Mouse (Mus musculus) neural tube, embryonic 14.5 days (tissue): Measurements from ENCODE around the gene Rad51d. TPM values are rescaled to one million over a fixed set of nuclear protein-coding genes. Genes with fewer than 3 reads are reported as not detected.

Experiments used
- ATAC-seq: fragments of 200-750 bp; cut with Nextera tagmentation; 2 replicates; pipeline ENCODE4 v1.8.0; 2017; ENCODE audit warnings: low read depth, mild to moderate bottlenecking, moderate TSS enrichment, moderate library complexity
- H3K27ac ChIP-seq: fragments of 300-500 bp; sonication (generic); 2 replicates; pipeline ENCODE4 v1.5.1; 2014; ENCODE audit warnings: low read depth, mild to moderate bottlenecking, control low read depth, low read length, moderate library complexity, mixed read lengths
- H3K27me3 ChIP-seq: fragments of 300-500 bp; sonication (generic); 2 replicates; pipeline ENCODE4 v1.6.1; 2014; ENCODE audit warnings: low read length; ENCODE audit not compliant: control insufficient read depth, insufficient read depth
- H3K36me3 ChIP-seq: fragments of 300-500 bp; sonication (generic); 2 replicates; pipeline ENCODE4 v1.6.1; 2014; ENCODE audit warnings: low read length, mixed read lengths; ENCODE audit not compliant: control insufficient read depth, insufficient read depth
- H3K4me1 ChIP-seq: fragments of 300-500 bp; sonication (generic); 2 replicates; pipeline ENCODE4 v1.6.1; 2014; ENCODE audit warnings: low read length; ENCODE audit not compliant: control insufficient read depth, insufficient read depth
- H3K4me2 ChIP-seq: fragments of 300-500 bp; sonication (generic); 2 replicates; pipeline ENCODE4 v1.6.1; 2014; ENCODE audit warnings: mild to moderate bottlenecking, low read depth, low read length, control low read depth
- H3K4me3 ChIP-seq: fragments of 300-500 bp; sonication (generic); 2 replicates; pipeline ENCODE4 v1.5.1; 2014; ENCODE audit warnings: low read depth, low read length, control low read depth, mixed read lengths
- H3K9ac ChIP-seq: fragments of 300-500 bp; sonication (generic); replicated peaks from 2 replicates; pipeline ENCODE4 v1.6.1; 2014; ENCODE audit warnings: low read depth, mild to moderate bottlenecking, control low read depth, low read length, mixed read lengths
- H3K9me3 ChIP-seq: fragments of 300-500 bp; sonication (generic); 2 replicates; pipeline ENCODE4 v1.6.1; 2016; ENCODE audit warnings: low read length; ENCODE audit not compliant: control insufficient read depth
- WGBS: fragments of 180-500 bp; shearing (Covaris S2); extraction: QIAGEN DNeasy Blood & Tissue Kit; methylation state at CpG from one replicate; pipeline ENCODE4 v1.1.7; 2014; 5-methylcytosine and 5-hydroxymethylcytosine counted together
- polyA plus RNA-seq: library from polyadenylated mRNA; unstranded; fragments of >200 nt; fragmentation: Nextera tagmentation; extraction: Ambion mirVana; gene quantifications from 2 replicates; pipeline ENCODE4 v1.2.1, GENCODE M21; 2014

Rad51d gene
- polyA plus RNA-seq, 1 experiment from 2014 or later, result 14.4 TPM

GRCm38 (mm10) chr11:82921691-82922090 lies 31.3 kb upstream of the Rad51d start:
- Histone ChIP-seq H3K9ac (no peak overlapping the region), H3K4me2 (no peak overlapping the region), H3K4me3 (no peak overlapping the region), H3K9me3 (no peaks in the 10 kb centered on the region), H3K27ac (no peak overlapping the region), H3K36me3 (no peaks in the 10 kb centered on the region), H3K27me3 (no peaks in the 10 kb centered on the region), H3K4me1 (no peaks in the 10 kb centered on the region)
- no peak for ATAC-seq
- WGBS, result 75% methylated on average over 4 of the region's 4 CpGs

DNA sequence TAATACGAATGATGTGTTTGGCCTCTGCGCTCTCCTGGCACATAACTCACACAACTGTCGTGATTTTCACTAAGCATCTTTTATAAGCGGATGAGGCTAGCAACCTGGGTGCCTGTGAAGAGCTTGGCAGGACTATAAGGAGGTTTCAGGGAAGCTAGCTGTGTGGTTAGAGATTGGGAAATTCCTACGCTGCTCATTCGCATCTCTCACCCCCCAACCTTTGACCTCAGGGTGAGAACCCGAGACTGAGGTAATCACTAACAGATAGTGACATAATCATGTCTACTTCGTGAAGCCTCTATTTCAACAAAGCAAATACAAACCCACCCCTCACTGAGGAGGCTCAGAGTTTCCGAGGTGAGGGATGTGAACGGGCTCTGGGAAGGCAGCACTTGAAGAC lies 30.4 kb upstream of the Rad51d start:
- H3K9me3 ChIP-seq, result no peaks in the 10 kb centered on the region
- H3K27ac ChIP-seq, result no peak overlapping the region
- H3K27me3 ChIP-seq, result no peaks in the 10 kb centered on the region
- no peaks in the 10 kb centered on the region for H3K4me1 ChIP-seq
- no peaks in the 10 kb centered on the region for H3K36me3 ChIP-seq
- no peak overlapping the region for H3K4me2 ChIP-seq
- no peak overlapping the region for H3K4me3 ChIP-seq
- 71% methylated on average over 10 of the region's 10 CpGs for whole genome bisulfite sequencing
- H3K9ac ChIP-seq, result no peak overlapping the region
- no peak for ATAC-seq

DNA sequence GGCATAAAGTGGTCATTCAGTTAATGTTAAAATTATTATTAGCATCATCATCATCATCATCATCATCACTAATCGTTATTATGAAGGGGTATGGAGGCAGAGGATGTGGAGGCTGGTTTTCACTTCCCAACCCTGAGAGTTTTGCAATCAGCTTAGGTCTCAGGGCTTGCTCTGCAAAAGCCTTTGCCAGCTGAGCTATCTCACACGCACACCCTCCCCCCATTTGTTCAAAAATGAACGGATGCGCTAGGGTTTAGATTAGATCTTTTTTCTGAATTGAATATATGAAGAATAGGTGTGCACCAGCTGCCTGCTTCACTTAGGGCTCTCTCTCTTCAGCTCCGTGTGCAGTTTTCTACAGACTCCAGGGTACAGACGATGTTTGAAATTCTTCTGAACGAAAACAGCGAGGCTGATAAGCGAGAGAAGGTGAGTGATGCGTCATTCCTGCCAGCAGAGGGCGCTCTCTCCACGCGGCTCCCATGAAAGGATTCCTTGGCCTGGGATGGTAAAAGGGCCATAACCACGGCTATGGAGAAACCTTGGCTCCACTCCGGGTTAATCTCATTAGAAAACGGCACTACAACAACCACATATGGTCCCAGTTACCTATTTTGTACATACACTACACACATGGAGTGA lies 24.4 kb upstream of the Rad51d start:
- peak; percentile 63; the same call in 1 of the 2 replicates for ATAC-seq
- 9% methylated on average over 16 of the region's 16 CpGs for WGBS
- Histone ChIP-seq H3K27me3 (no peaks in the 10 kb centered on the region), H3K4me1 (no peaks in the 10 kb centered on the region), H3K4me3 (no peak overlapping the region), H3K36me3 (no peaks in the 10 kb centered on the region), H3K4me2 (peak overlapping the region; percentile 35), H3K27ac (no peak overlapping the region), H3K9me3 (no peaks in the 10 kb centered on the region), H3K9ac (no peak overlapping the region)

GRCm38 (mm10) chr11:82910679-82911389 lies 20.4 kb upstream of the Rad51d start:
- no peak overlapping the region for H3K9ac ChIP-seq
- H3K4me3 ChIP-seq, result no peak overlapping the region
- no peak overlapping the region for H3K4me2 ChIP-seq
- H3K36me3 ChIP-seq, result no peaks in the 10 kb centered on the region
- H3K27ac ChIP-seq, result no peak overlapping the region
- H3K4me1 ChIP-seq, result peaks cover 5% of the 10 kb centered on the region; the same call in 1 of the 2 replicates
- H3K9me3 ChIP-seq, result no peaks in the 10 kb centered on the region
- WGBS, result 87% methylated on average over 11 of the region's 11 CpGs
- H3K27me3 ChIP-seq, result no peaks in the 10 kb centered on the region
- no peak for ATAC-seq

DNA sequence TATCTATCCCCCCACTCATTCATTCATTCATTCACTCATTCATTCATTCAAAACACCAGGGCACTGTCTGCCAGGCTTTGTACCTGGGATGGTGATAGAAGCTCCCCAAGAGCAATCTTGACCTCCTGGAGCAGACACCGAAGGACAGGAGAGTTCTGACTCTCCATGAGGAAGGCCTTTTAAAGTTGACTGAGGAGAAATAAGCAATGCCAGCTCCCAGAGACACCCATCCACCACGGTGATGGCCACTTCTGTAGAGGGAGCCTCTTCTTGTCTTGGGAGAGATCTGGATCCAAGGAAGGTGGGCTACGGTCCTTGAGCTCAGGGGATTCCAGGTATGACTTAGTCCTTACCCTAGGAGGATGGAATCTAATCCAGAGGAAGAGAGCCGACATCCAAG lies 19.8 kb upstream of the Rad51d start, which contains the start of gene Unc45b:
Gene Unc45b, plus strand, starts transcription at position 301 of the 400 bp plus-strand sequence.
- H3K4me2 ChIP-seq, result no peak within 1 kb of the TSS
- no peak within 1 kb of the TSS for H3K4me3 ChIP-seq
- no peak within 1 kb of the TSS for H3K27ac ChIP-seq
- H3K4me1 ChIP-seq, result peaks cover 5% of the 10 kb centered on the region; the same call in 1 of the 2 replicates
- WGBS, result 91% methylated on average over 4 of the region's 4 CpGs
- no peaks in the 10 kb centered on the region for H3K27me3 ChIP-seq
- no peak within 1 kb of the TSS for H3K9ac ChIP-seq
- no peaks in the 10 kb centered on the region for H3K9me3 ChIP-seq
- H3K36me3 ChIP-seq, result 0 out of 2 replicates have a peak, but pooled peaks cover 4% of the 10 kb centered on the region
- ATAC-seq, result no peak

- no peak overlapping the region for H3K9ac ChIP-seq
- peak overlapping the region; percentile 65; the same call in 1 of the 2 replicates for H3K4me2 ChIP-seq
- ATAC-seq, result no peak
- peaks cover 5% of the 10 kb centered on the region; the same call in 1 of the 2 replicates for H3K4me1 ChIP-seq
- WGBS, result 59% methylated on average over 10 of the region's 10 CpGs
- no peak overlapping the region for H3K27ac ChIP-seq
- peaks cover 16% of the 10 kb centered on the region for H3K36me3 ChIP-seq
- H3K9me3 ChIP-seq, result no peaks in the 10 kb centered on the region
- no peaks in the 10 kb centered on the region for H3K27me3 ChIP-seq
- H3K4me3 ChIP-seq, result no peak overlapping the region; the same call in 1 of the 2 replicates
Observed at GRCm38 (mm10) chr11:82908608-82908989, 18.2 kb upstream of the Rad51d start.

- Histone ChIP-seq H3K27ac (0 out of 2 replicates have a peak within 1 kb of the TSS, but pooled peaks have one; percentile 28), H3K9me3 (no peaks in the 10 kb centered on the region), H3K4me1 (peaks cover 5% of the 10 kb centered on the region; the same call in 1 of the 2 replicates), H3K9ac (peak within 1 kb of the TSS; percentile 74), H3K4me2 (peak within 1 kb of the TSS; percentile 65), H3K27me3 (no peaks in the 10 kb centered on the region), H3K36me3 (peaks cover 21% of the 10 kb centered on the region), H3K4me3 (peak within 1 kb of the TSS; percentile 74)
- WGBS, result 2% methylated on average over 67 of the region's 73 CpGs
- peak; percentile 89 for ATAC-seq
Observed at GRCm38 (mm10) chr11:82907651-82908607, 17.5 kb upstream of the Rad51d start, which contains the start of gene Nle1. Gene Nle1, minus strand, starts transcription at chr11:82908411.

DNA sequence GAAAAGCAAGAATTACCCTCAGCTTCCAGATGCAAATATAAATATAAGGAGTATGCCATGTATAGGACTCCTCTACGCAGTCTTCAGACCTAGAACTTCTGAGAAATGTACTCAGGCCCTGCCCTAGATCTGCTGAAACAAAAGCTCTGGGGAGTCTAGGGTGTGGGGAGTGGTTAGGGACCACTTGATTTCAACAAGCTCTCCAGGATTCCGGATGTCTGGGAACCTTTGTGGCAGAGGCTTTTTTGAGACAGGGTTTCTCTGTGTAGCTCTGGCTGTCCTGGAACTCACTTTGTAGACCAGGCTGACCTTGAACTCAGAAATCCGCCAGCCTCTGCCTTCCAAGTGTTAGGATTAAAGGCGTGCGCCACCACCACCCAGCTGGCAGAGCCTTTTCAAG lies 15.4 kb upstream of the Rad51d start:
- Histone ChIP-seq H3K9me3 (no peaks in the 10 kb centered on the region), H3K4me2 (no peak overlapping the region), H3K4me1 (peaks cover 5% of the 10 kb centered on the region; the same call in 1 of the 2 replicates), H3K4me3 (no peak overlapping the region), H3K9ac (no peak overlapping the region), H3K27me3 (no peaks in the 10 kb centered on the region), H3K36me3 (peaks cover 38% of the 10 kb centered on the region), H3K27ac (no peak overlapping the region)
- WGBS, result 94% methylated on average over 5 of the region's 5 CpGs
- ATAC-seq, result no peak
